Mouse (Mus musculus): ENCODE measurements around the gene Sema7a. TPM values are rescaled to one million over a fixed set of nuclear protein-coding genes. Genes with fewer than 3 reads are reported as not detected.

Gene Sema7a
- polyA plus RNA-seq, 1 experiment from 2014 or later, result 0.24 TPM

DNA sequence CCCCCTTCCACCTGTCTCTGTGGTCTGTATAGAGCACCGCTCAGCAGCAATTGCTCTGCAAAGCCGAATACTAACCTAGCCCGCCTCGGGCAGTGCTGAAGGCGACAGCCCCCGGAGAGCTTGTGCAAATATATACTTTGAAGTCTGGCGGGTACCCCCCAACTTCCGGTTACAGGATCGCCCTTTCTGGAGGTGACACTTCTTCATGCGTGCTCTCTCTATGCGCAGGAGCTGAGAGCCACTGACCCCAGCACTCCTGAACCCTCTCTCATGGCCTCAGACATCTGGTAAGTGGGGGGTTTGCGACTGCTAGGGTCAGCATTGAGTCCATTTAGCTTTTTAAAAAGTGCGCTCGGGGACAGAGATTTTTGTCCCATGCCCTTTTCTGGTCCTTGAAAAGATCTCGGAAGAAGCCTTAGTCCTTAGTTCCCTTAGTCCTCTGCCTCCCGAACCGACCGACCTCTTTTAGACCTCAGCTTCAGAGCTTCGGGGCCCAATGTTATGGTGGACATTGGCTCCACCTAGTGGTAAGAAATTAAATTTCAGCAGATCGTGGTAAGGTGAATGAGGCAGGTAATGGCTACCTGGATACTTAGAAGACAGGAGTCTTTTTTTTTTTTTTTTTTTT is 58.2 kb downstream of the Sema7a start:
- WGBS, result under 1% methylated on average over 20 of the region's 20 CpGs
- no peak overlapping the region for H3K27ac ChIP-seq (replicated peaks; ENCODE audit: low read depth, low read length)
- DNase-seq (ENCODE audit: low spot score) (peak; percentile 87), ATAC-seq (replicated peaks; ENCODE audit: insufficient number of reproducible peaks, low FRiP score, low TSS enrichment, low read depth) (peak; percentile 44; the same call in 1 of the 2 replicates)
- peaks cover 8% of the 10 kb centered on the region for H3K27me3 ChIP-seq (ENCODE audit: control insufficient read depth, insufficient read depth, low read length)
- no peaks in the 10 kb centered on the region for H3K36me3 ChIP-seq (replicated peaks; ENCODE audit: control insufficient read depth, insufficient read depth, low read depth, low read length)
- no peak overlapping the region for H3K9ac ChIP-seq (replicated peaks; ENCODE audit: low read length)
- H3K9me3 ChIP-seq (replicated peaks; ENCODE audit: control insufficient read depth, low read length), result no peaks in the 10 kb centered on the region
- peaks cover 6% of the 10 kb centered on the region for H3K4me1 ChIP-seq (ENCODE audit: control insufficient read depth, insufficient read depth, low read length)
- H3K4me3 ChIP-seq (ENCODE audit: low read depth, low read length), result no peak overlapping the region
- peak overlapping the region; percentile 37 for H3K4me2 ChIP-seq (ENCODE audit: low read depth, low read length)

DNA sequence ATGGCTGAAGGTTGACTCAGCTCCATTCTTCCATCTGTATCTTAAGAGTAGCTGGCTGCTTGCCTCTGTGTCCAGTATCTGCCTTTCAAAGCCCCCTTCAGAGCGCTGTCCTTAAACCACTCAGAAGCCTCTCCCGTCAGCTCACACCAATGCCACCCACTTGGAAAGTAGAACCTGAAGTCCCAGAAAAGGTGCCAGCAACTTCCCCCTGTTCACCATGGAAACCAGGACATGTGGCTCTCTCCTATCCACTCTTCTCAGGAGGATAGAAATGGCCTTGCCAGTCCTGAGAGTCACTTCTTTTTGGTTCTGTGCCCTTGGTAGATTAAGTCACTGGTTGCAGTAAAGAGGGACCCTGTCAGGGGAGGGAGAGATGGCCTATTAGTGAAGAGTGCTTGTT is 58.8 kb downstream of the Sema7a start:
- Histone ChIP-seq H3K4me1 (ENCODE audit: control insufficient read depth, insufficient read depth, low read length) (peaks cover 6% of the 10 kb centered on the region), H3K36me3 (replicated peaks; ENCODE audit: control insufficient read depth, insufficient read depth, low read depth, low read length) (no peaks in the 10 kb centered on the region), H3K4me3 (ENCODE audit: low read depth, low read length) (no peak overlapping the region), H3K27me3 (ENCODE audit: control insufficient read depth, insufficient read depth, low read length) (peaks cover 8% of the 10 kb centered on the region), H3K27ac (replicated peaks; ENCODE audit: low read depth, low read length) (no peak overlapping the region), H3K4me2 (ENCODE audit: low read depth, low read length) (no peak overlapping the region), H3K9me3 (replicated peaks; ENCODE audit: control insufficient read depth, low read length) (no peaks in the 10 kb centered on the region), H3K9ac (replicated peaks; ENCODE audit: low read length) (no peak overlapping the region)
- 51% methylated on average over 2 of the region's 2 CpGs for WGBS
- DNase-seq (ENCODE audit: low spot score) (no peak), ATAC-seq (replicated peaks; ENCODE audit: insufficient number of reproducible peaks, low FRiP score, low TSS enrichment, low read depth) (no peak)

- H3K4me1 ChIP-seq (ENCODE audit: control insufficient read depth, insufficient read depth, low read length), result peaks cover 6% of the 10 kb centered on the region
- ATAC-seq (replicated peaks; ENCODE audit: insufficient number of reproducible peaks, low FRiP score, low TSS enrichment, low read depth) (no peak), DNase-seq (ENCODE audit: low spot score) (no peak)
- no peak overlapping the region for H3K4me2 ChIP-seq (ENCODE audit: low read depth, low read length)
- no peak overlapping the region for H3K9ac ChIP-seq (replicated peaks; ENCODE audit: low read length)
- WGBS, result 33% methylated on average over 2 of the region's 2 CpGs
- peaks cover 8% of the 10 kb centered on the region for H3K27me3 ChIP-seq (ENCODE audit: control insufficient read depth, insufficient read depth, low read length)
- no peak overlapping the region for H3K4me3 ChIP-seq (ENCODE audit: low read depth, low read length)
- no peaks in the 10 kb centered on the region for H3K36me3 ChIP-seq (replicated peaks; ENCODE audit: control insufficient read depth, insufficient read depth, low read depth, low read length)
- no peaks in the 10 kb centered on the region for H3K9me3 ChIP-seq (replicated peaks; ENCODE audit: control insufficient read depth, low read length)
- H3K27ac ChIP-seq (replicated peaks; ENCODE audit: low read depth, low read length), result no peak overlapping the region
Observed at GRCm38 (mm10) chr9:57999676-58000075, 59.8 kb downstream of the Sema7a start.

- Histone ChIP-seq H3K27ac (replicated peaks; ENCODE audit: low read depth, low read length) (no peak overlapping the region), H3K36me3 (replicated peaks; ENCODE audit: control insufficient read depth, insufficient read depth, low read depth, low read length) (no peaks in the 10 kb centered on the region), H3K27me3 (ENCODE audit: control insufficient read depth, insufficient read depth, low read length) (no peaks in the 10 kb centered on the region; the same call in 1 of the 2 replicates), H3K9me3 (replicated peaks; ENCODE audit: control insufficient read depth, low read length) (no peaks in the 10 kb centered on the region), H3K4me3 (ENCODE audit: low read depth, low read length) (no peak overlapping the region), H3K4me1 (ENCODE audit: control insufficient read depth, insufficient read depth, low read length) (no peaks in the 10 kb centered on the region), H3K4me2 (ENCODE audit: low read depth, low read length) (no peak overlapping the region), H3K9ac (replicated peaks; ENCODE audit: low read length) (no peak overlapping the region)
- 35% methylated on average over 2 of the region's 2 CpGs for WGBS
- DNase-seq (ENCODE audit: low spot score) (no peak), ATAC-seq (replicated peaks; ENCODE audit: insufficient number of reproducible peaks, low FRiP score, low TSS enrichment, low read depth) (no peak)
Observed at GRCm38 (mm10) chr9:58003272-58003671, 63.4 kb downstream of the Sema7a start.

GRCm38 (mm10) chr9:58005753-58006461 is 66.0 kb downstream of the Sema7a start, which contains the start of gene Cyp11a1:
Cyp11a1 (plus strand) TSS chr9:58006411.
- H3K27me3 ChIP-seq (ENCODE audit: control insufficient read depth, insufficient read depth, low read length), result no peaks in the 10 kb centered on the region
- H3K4me2 ChIP-seq (ENCODE audit: low read depth, low read length), result no peak within 1 kb of the TSS
- no peaks in the 10 kb centered on the region for H3K4me1 ChIP-seq (ENCODE audit: control insufficient read depth, insufficient read depth, low read length)
- H3K36me3 ChIP-seq (replicated peaks; ENCODE audit: control insufficient read depth, insufficient read depth, low read depth, low read length), result no peaks in the 10 kb centered on the region
- ATAC-seq (replicated peaks; ENCODE audit: insufficient number of reproducible peaks, low FRiP score, low TSS enrichment, low read depth) (no peak), DNase-seq (ENCODE audit: low spot score) (no peak)
- H3K9ac ChIP-seq (replicated peaks; ENCODE audit: low read length), result no peak within 1 kb of the TSS
- WGBS, result 85% methylated on average over 16 of the region's 16 CpGs
- H3K4me3 ChIP-seq (ENCODE audit: low read depth, low read length), result no peak within 1 kb of the TSS
- no peak within 1 kb of the TSS for H3K27ac ChIP-seq (replicated peaks; ENCODE audit: low read depth, low read length)
- H3K9me3 ChIP-seq (replicated peaks; ENCODE audit: control insufficient read depth, low read length), result no peaks in the 10 kb centered on the region

DNA sequence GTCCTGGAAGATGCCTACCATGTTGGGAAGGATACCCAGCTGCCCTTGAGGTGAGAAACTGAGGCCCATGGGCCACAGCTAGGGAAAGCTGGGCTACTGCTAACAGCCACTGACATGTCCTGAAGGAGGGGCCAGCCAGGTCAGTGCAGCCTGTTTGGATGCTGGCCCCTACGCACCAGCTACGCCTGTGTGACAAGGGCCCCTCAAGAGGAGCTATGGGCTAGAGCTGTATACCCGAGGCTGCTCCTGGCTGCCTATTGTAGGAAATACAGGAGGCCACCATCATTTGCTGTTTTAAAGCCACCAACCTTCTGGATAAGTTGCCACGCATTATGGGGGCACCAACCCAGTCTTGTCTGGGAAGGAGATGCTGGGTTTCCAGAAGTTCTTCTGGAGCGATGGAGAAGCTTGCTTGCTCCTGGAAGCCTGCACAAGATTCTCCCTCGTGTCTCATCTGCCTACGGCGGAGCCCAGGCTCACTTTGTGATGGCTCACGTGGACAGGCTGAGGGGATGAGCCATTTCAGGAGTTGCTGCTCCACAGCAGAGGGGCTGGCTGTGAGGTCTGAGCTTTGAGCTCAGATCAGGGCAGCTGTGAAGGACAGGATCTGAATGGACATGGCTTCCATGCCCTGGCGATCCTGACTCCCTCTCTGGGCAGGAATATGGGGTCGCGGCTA is 68.6 kb downstream of the Sema7a start:
- Histone ChIP-seq H3K27me3 (ENCODE audit: control insufficient read depth, insufficient read depth, low read length) (no peaks in the 10 kb centered on the region), H3K4me1 (ENCODE audit: control insufficient read depth, insufficient read depth, low read length) (no peaks in the 10 kb centered on the region), H3K9me3 (replicated peaks; ENCODE audit: control insufficient read depth, low read length) (no peaks in the 10 kb centered on the region), H3K36me3 (replicated peaks; ENCODE audit: control insufficient read depth, insufficient read depth, low read depth, low read length) (no peaks in the 10 kb centered on the region), H3K4me2 (ENCODE audit: low read depth, low read length) (no peak overlapping the region), H3K4me3 (ENCODE audit: low read depth, low read length) (no peak overlapping the region), H3K27ac (replicated peaks; ENCODE audit: low read depth, low read length) (no peak overlapping the region), H3K9ac (replicated peaks; ENCODE audit: low read length) (no peak overlapping the region)
- 69% methylated on average over 12 of the region's 12 CpGs for WGBS
- peak; percentile 72 for ATAC-seq (replicated peaks; ENCODE audit: insufficient number of reproducible peaks, low FRiP score, low TSS enrichment, low read depth)
- DNase-seq (ENCODE audit: low spot score), result no peak

- H3K27ac ChIP-seq (replicated peaks; ENCODE audit: low read depth, low read length), result no peak overlapping the region
- WGBS, result 7% methylated on average over 6 of the region's 6 CpGs
- no peak overlapping the region for H3K9ac ChIP-seq (replicated peaks; ENCODE audit: low read length)
- no peaks in the 10 kb centered on the region for H3K36me3 ChIP-seq (replicated peaks; ENCODE audit: control insufficient read depth, insufficient read depth, low read depth, low read length)
- H3K4me3 ChIP-seq (ENCODE audit: low read depth, low read length), result no peak overlapping the region
- no peak overlapping the region for H3K4me2 ChIP-seq (ENCODE audit: low read depth, low read length)
- DNase-seq (ENCODE audit: low spot score), result peak; percentile 75
- ATAC-seq (replicated peaks; ENCODE audit: insufficient number of reproducible peaks, low FRiP score, low TSS enrichment, low read depth), result peak; percentile 81
- H3K27me3 ChIP-seq (ENCODE audit: control insufficient read depth, insufficient read depth, low read length), result no peaks in the 10 kb centered on the region
- H3K4me1 ChIP-seq (ENCODE audit: control insufficient read depth, insufficient read depth, low read length), result no peaks in the 10 kb centered on the region
- H3K9me3 ChIP-seq (replicated peaks; ENCODE audit: control insufficient read depth, low read length), result no peaks in the 10 kb centered on the region
Observed at GRCm38 (mm10) chr9:58009015-58009362, 69.1 kb downstream of the Sema7a start.

DNA sequence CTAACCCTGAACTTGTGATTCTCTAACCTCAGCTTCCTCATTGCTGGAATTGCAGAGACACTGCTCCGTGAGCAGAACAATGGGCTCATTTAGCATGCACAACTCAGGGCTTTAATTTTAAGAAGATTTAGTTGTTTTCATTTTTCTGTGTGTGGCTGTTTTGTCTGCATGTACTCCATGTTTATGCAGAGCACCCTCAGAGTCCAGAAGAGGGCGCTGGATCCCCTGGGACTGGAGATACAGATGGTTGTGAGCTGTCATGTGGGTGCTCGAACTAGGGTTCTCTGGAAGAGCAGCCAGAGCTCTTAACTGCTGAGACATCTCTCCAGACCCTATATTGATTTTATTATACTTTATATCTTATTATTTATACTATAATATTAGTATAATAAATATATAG is 69.7 kb downstream of the Sema7a start:
- H3K9me3 ChIP-seq (replicated peaks; ENCODE audit: control insufficient read depth, low read length), result no peaks in the 10 kb centered on the region
- no peak overlapping the region for H3K4me2 ChIP-seq (ENCODE audit: low read depth, low read length)
- H3K36me3 ChIP-seq (replicated peaks; ENCODE audit: control insufficient read depth, insufficient read depth, low read depth, low read length), result no peaks in the 10 kb centered on the region
- DNase-seq (ENCODE audit: low spot score) (no peak), ATAC-seq (replicated peaks; ENCODE audit: insufficient number of reproducible peaks, low FRiP score, low TSS enrichment, low read depth) (no peak)
- 56% methylated on average over 3 of the region's 3 CpGs for WGBS
- no peak overlapping the region for H3K27ac ChIP-seq (replicated peaks; ENCODE audit: low read depth, low read length)
- H3K4me3 ChIP-seq (ENCODE audit: low read depth, low read length), result no peak overlapping the region
- H3K4me1 ChIP-seq (ENCODE audit: control insufficient read depth, insufficient read depth, low read length), result no peaks in the 10 kb centered on the region
- no peaks in the 10 kb centered on the region for H3K27me3 ChIP-seq (ENCODE audit: control insufficient read depth, insufficient read depth, low read length)
- H3K9ac ChIP-seq (replicated peaks; ENCODE audit: low read length), result no peak overlapping the region
